Mouse (Mus musculus) hindbrain, postnatal 0 days (tissue): ENCODE measurements at regions not wholly inside any gene's neighbourhood (a gene's known extent, or its start where the extent isn't known, plus 50 kb on each side); places are given as distances from the start of the nearest gene placed in this dataset.

Source experiments
- ATAC-seq: fragments of 200-750 bp; cut with Nextera tagmentation; 2 replicates; pipeline ENCODE4 v1.8.0; 2017; ENCODE audit warnings: mild to moderate bottlenecking, moderate TSS enrichment, moderate library complexity
- DNase-seq: peaks from one replicate; pipeline ENCODE4 v3.0.0-alpha.2; 2015; ENCODE audit warnings: low spot score
- H3K27ac ChIP-seq: fragments of 300-500 bp; sonication (generic); 2 replicates; pipeline ENCODE4 v1.5.1; 2014; ENCODE audit warnings: mild to moderate bottlenecking
- H3K27me3 ChIP-seq: fragments of 300-500 bp; sonication (generic); 2 replicates; pipeline ENCODE4 v1.6.1; 2014; ENCODE audit warnings: low read length, mixed read lengths; ENCODE audit not compliant: insufficient read depth
- H3K36me3 ChIP-seq: fragments of 300-500 bp; sonication (generic); 2 replicates; pipeline ENCODE4 v1.6.1; 2014; ENCODE audit warnings: low read length, mixed read lengths; ENCODE audit not compliant: insufficient read depth
- H3K4me1 ChIP-seq: fragments of 300-500 bp; sonication (generic); 2 replicates; pipeline ENCODE4 v1.6.1; 2014; ENCODE audit warnings: antibody characterized with exemption, low read length, mixed read lengths; ENCODE audit not compliant: insufficient read depth
- H3K4me2 ChIP-seq: fragments of 300-500 bp; sonication (generic); 2 replicates; pipeline ENCODE4 v1.6.1; 2014; ENCODE audit warnings: low read depth, mild to moderate bottlenecking, low read length, moderate library complexity, mixed read lengths
- H3K4me3 ChIP-seq: fragments of 300-500 bp; sonication (generic); 2 replicates; pipeline ENCODE4 v1.5.1; 2014; ENCODE audit warnings: low read length
- H3K9ac ChIP-seq: fragments of 300-500 bp; sonication (generic); replicated peaks from 2 replicates; pipeline ENCODE4 v1.6.1; 2014; ENCODE audit warnings: mild to moderate bottlenecking, low read length, moderate library complexity, mixed read lengths
- H3K9me3 ChIP-seq: fragments of 300-500 bp; sonication (generic); 2 replicates; pipeline ENCODE4 v1.6.1; 2016; ENCODE audit warnings: low read length, mixed read lengths
- CTCF ChIP-seq: IDR thresholded peaks from 2 replicates; pipeline ENCODE4 v1.5.1; 2016; ENCODE audit warnings: antibody characterized with exemption, control low read depth, low read depth
- WGBS: fragments of 180-500 bp; shearing (Covaris S2); extraction: QIAGEN DNeasy Blood & Tissue Kit; methylation state at CpG from one replicate; pipeline ENCODE4 v1.1.7; 2014; 5-methylcytosine and 5-hydroxymethylcytosine counted together

DNA sequence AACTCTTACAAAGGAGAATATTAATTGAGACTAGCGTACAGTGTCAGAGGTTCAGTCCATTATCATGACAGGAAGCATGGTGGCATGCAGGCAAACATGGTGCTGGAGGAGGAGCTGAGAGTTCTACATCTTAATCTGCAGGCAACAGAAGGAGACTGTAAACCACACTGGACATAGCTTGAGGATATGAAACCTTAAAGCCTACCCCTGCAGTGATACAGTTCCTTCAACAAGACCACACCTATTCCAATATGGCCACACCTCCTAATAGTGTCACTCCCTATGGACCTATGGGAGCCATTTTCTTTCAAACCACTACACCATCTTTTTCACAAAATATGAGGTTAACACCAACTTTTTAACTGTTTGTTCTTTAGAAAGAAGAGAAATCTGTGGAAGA lies 166.2 kb upstream of the Gm9833 start:
- 80% methylated on average over 1 of the region's 1 CpGs for WGBS
- H3K4me3 ChIP-seq: no peak overlapping the region
- TF ChIP-seq CTCF: no peak
- H3K27me3 ChIP-seq: no peaks in the 10 kb centered on the region
- H3K9me3 ChIP-seq: no peaks in the 10 kb centered on the region
- no peaks in the 10 kb centered on the region for H3K36me3 ChIP-seq
- no peak overlapping the region for H3K4me2 ChIP-seq
- H3K9ac ChIP-seq: no peak overlapping the region
- H3K4me1 ChIP-seq: no peaks in the 10 kb centered on the region
- DNase-seq (no peak), ATAC-seq (no peak)
- no peak overlapping the region for H3K27ac ChIP-seq

DNA sequence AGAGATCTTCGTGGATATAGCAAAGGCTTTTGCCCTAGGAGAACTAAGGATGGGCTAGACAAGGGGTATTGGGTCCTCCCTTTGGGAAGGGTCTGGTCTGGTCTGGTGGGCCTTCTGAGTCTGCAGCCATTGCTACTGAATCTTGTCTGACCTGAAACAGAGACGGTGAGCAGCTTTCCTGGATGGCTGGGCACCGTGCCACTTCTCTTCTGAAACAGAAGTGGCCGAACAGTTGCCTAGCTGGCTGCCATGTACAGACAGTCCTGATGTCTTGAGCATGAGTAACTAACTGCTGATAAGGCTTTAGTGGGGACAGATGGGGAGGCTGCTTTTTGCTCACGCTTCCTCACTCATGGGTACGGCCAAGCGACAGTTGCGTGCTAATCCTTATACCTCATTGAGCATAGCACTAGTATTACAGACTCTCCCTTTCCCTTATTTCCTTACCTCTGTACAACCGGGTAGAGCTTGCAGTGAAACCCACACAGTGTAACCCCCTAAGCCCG lies 165.3 kb upstream of the Gm9833 start:
- TF ChIP-seq CTCF: no peak

DNA sequence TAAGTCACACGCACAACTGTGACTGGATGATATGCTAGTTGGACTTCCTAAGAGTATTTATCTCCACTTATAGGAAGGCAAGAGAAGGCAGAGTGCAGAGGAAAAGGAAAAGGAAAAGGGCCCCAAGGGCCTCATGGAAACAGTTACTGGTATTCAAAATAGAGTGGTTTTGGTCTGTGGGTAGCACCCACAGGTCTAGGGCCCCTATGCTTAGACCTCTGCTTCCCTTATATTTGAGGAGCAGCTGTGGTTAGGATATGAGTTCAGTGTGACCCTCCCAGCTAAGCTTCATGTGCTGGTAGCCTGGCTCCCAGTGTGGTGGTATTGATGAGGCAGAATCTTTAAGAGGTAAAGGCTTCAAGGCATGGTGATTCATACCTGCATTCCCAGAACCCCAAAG lies 163.3 kb upstream of the Gm9833 start:
- H3K4me1 ChIP-seq: no peaks in the 10 kb centered on the region
- H3K36me3 ChIP-seq: no peaks in the 10 kb centered on the region
- 94% methylated on average over 1 of the region's 1 CpGs for WGBS
- ATAC-seq (no peak), DNase-seq (no peak)
- no peaks in the 10 kb centered on the region for H3K9me3 ChIP-seq
- H3K9ac ChIP-seq: no peak overlapping the region
- no peak overlapping the region for H3K4me2 ChIP-seq
- no peak overlapping the region for H3K27ac ChIP-seq
- no peak overlapping the region for H3K4me3 ChIP-seq
- no peaks in the 10 kb centered on the region for H3K27me3 ChIP-seq
- no peak for TF ChIP-seq CTCF

More for the DNA sequence above, 165.3 kb upstream of the Gm9833 start:
- H3K36me3 ChIP-seq: no peaks in the 10 kb centered on the region
- peak; percentile 41 for DNase-seq
- peak; percentile 58 for ATAC-seq
- no peaks in the 10 kb centered on the region for H3K9me3 ChIP-seq
- no peaks in the 10 kb centered on the region for H3K27me3 ChIP-seq
- 67% methylated on average over 10 of the region's 10 CpGs for WGBS
- H3K27ac ChIP-seq: no peak overlapping the region
- no peak overlapping the region for H3K9ac ChIP-seq
- H3K4me3 ChIP-seq: no peak overlapping the region
- H3K4me1 ChIP-seq: no peaks in the 10 kb centered on the region
- H3K4me2 ChIP-seq: no peak overlapping the region

DNA sequence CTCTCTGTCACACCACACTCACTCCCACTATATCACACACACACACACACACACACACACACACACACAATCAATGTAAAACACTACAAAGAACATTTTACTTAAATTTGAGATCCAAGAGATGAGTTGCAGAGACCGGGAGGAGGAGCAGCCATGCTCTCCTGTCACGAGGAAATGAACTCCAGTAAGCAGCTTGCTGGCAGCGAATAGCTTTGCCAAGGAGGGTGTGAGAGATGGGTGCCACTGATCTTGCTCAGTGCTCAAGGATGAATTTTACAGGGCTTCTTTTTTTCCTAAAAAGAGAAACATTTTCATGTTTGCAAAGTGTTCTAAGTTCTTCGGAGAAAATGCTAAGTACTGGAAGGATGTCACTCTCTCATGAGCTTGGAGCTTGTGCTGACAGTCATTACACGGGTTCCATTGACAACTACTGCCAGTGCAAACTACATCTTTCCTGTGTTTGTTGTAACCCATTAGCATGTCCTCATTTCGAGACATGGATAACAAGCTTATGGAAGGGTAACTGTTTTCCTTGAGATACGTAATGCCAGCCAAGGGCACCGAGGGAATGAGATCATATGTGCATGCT lies 151.0 kb upstream of the Gm9833 start:
- Histone ChIP-seq H3K27me3 (no peaks in the 10 kb centered on the region), H3K4me1 (no peaks in the 10 kb centered on the region), H3K9ac (no peak overlapping the region), H3K4me2 (no peak overlapping the region), H3K27ac (no peak overlapping the region), H3K4me3 (no peak overlapping the region), H3K36me3 (no peaks in the 10 kb centered on the region), H3K9me3 (no peaks in the 10 kb centered on the region)
- TF ChIP-seq CTCF: no peak
- DNase-seq: no peak
- ATAC-seq: no peak
- 71% methylated on average over 8 of the region's 8 CpGs for WGBS

DNA sequence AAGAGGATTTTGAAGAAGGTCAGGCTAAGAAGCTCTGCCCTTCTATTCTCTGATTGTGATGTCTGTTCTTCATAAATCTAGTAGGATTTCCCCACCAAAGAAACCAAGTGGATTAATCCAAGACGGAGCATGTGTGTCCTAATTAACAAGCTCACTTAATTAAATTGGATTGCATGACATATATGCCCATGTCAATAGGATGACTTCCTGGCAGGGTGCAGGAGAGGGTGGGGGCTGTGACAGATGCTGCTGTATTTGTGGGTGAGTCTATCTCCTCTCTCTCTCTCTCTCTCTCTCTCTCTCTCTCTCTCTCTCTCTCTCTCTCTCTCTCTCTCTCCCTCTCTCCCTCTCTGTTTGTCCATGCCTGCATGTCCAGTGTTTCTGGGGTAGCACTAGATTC lies 149.3 kb upstream of the Gm9833 start:
- Histone ChIP-seq H3K36me3 (no peaks in the 10 kb centered on the region), H3K9me3 (no peaks in the 10 kb centered on the region), H3K4me3 (no peak overlapping the region), H3K9ac (no peak overlapping the region), H3K4me1 (no peaks in the 10 kb centered on the region), H3K27ac (no peak overlapping the region), H3K27me3 (no peaks in the 10 kb centered on the region), H3K4me2 (no peak overlapping the region)
- ATAC-seq (peak; percentile 89), DNase-seq (peak; percentile 73)
- no peak for TF ChIP-seq CTCF
- WGBS: 27% methylated on average over 1 of the region's 1 CpGs

DNA sequence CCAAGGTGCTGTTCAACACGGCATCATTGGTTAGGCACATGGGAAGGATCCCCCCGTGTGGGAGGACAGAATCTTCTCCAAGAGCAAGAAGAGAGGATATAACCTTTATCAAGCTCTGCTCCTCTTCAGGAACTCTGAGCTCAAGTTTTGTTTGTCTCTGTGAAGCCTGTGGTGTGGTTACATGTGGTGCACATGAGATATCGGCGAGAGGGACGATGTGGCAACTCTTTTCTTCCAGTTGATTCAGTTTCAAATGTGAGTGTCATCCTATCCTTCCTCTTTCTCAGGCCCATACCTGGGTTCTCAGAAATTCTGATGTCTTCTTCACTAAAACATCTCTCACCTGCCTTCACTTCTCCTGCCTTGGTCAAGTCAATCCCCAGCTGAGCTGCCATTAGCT lies 145.3 kb upstream of the Gm9833 start:
- Histone ChIP-seq H3K4me3 (no peak overlapping the region), H3K4me1 (no peaks in the 10 kb centered on the region), H3K9ac (no peak overlapping the region), H3K27ac (no peak overlapping the region), H3K36me3 (no peaks in the 10 kb centered on the region), H3K4me2 (no peak overlapping the region), H3K27me3 (no peaks in the 10 kb centered on the region), H3K9me3 (no peaks in the 10 kb centered on the region)
- ATAC-seq (no peak), DNase-seq (no peak)
- TF ChIP-seq CTCF: no peak
- WGBS: 95% methylated on average over 5 of the region's 5 CpGs

DNA sequence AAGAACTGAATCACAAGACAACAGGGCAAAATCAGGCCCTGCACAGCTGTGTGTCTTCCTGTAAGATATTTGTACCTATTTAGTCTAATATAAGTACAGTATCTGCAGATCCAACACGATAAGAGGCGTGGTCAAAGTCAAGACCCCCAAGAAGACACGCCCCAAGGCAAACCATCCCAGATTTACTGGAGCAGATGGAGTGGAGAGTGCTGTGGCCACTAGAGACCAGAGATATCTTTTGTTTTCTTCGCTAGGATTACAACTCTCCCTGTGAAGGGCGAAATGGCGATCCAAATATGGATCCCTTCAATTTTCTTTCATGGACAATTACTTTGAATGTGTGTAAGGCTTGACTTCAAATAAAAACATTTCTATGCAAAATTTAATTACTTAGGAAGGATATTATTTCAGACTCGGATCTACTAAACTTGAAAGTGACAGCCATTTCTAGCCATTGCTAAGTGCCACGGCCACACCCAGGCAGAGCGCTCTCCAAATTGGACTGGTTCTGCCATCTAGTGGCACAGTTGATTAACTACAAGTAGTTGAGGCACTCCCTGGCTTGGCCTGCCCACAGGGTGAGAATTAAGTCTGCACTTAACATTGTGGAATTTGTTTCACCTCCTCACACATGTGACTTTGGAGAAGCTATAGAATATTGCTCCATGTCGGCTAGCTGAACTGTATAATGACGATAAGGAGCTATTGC lies 140.4 kb upstream of the Gm9833 start:
- H3K27ac ChIP-seq: no peak overlapping the region
- H3K36me3 ChIP-seq: no peaks in the 10 kb centered on the region
- H3K4me3 ChIP-seq: no peak overlapping the region
- WGBS: 44% methylated on average over 11 of the region's 11 CpGs
- ATAC-seq: peak; percentile 96
- no peaks in the 10 kb centered on the region for H3K4me1 ChIP-seq
- H3K9ac ChIP-seq: no peak overlapping the region
- DNase-seq: peak; percentile 84
- TF ChIP-seq CTCF: peak; percentile 96
- no peaks in the 10 kb centered on the region for H3K9me3 ChIP-seq
- H3K27me3 ChIP-seq: no peaks in the 10 kb centered on the region
- H3K4me2 ChIP-seq: 0 out of 2 replicates have a peak overlapping the region, but pooled peaks have one; percentile 17
